Mouse (Mus musculus): Measurements from ENCODE around the gene Fat3. TPM values are rescaled to one million over a fixed set of nuclear protein-coding genes. Genes with fewer than 3 reads are reported as not detected.
A peak's percentile ranks its signal among the peaks of the same experiment; 100 is the strongest.

Gene Fat3
- total RNA-seq, 4 experiments from 2014 or later, result 62.3 to 84.8 (median 70.5) TPM

DNA sequence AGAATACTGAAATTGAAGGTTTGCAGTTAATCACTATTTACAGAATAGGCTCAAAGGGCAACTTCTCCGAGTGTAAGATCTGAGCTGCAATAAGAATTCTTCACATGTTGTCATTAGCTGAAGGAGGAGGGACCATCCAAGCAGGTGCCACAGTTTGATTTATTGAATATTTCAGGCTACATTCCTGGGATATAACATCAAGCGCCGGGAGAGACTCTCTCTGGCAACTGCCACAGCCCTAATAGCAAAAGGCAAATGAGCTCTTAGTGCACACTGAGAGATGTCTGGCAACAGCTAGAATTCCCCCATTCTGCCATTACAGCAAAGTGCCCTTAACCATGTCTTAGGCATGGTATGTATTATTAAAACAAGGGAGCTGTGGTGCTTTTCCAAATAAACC is 61.1 kb downstream of the Fat3 start:
- DNase-seq (ENCODE audit: low spot score in 2 of 2), result no peak

DNA sequence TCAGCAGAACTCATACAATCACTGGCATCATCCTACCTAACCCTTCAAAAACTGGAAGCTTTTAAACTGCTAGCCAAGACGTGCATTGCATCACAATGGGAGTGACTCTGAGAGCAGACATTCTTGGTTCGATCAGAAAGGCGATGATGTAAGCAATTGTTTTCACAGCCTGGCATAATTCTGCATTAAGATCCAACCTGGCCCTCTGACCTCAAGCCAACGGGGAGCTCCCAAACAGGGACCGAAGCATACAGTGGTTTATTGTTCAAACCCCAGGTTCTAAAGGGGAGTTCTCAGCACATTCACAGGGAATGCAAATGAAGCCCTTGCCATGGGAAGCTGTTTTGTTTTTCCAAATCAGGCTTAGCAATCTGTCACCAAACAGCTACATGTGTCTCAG is 63.3 kb downstream of the Fat3 start:
- no peak for DNase-seq (ENCODE audit: low spot score in 2 of 2)

DNA sequence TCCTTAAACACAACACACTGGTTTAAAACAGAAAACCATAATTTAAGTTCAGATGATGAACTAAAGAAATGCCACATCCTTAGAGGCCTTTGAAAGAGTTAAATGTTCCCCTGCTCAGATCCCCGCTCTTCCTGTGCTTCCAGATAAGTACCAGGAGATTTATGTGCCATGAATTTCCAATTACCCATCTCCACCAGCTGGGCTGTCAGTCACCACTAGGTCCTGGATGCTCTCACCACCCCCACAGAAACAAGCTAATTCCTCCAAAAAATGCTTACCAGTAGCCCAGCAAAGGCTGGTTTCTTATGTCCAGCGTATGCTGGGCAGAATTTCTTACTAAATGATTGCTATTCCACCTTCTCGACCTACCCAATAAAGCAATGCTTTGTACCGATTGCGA is 72.5 kb downstream of the Fat3 start:
- no peak for DNase-seq (ENCODE audit: low spot score in 2 of 2)

DNA sequence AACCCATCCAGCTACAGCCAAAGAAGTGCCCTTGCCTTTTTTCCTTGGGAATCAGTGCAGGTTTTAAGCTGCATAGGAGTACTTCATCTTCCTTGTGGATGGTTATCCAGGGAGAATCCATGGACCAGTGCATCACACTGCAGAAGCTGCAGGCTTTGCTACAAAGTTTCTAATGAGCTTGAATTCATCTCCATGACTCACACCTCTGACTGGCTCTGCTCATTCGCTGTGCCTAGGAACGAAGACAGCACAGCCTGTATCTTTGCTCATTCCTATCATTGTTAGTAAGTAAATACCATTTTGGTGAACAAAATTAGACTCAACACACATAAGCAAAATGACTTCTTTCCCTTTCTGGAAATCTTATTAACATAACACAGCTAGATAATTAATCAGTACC is 78.4 kb downstream of the Fat3 start:
- no peak for DNase-seq (ENCODE audit: low spot score in 2 of 2)

DNA sequence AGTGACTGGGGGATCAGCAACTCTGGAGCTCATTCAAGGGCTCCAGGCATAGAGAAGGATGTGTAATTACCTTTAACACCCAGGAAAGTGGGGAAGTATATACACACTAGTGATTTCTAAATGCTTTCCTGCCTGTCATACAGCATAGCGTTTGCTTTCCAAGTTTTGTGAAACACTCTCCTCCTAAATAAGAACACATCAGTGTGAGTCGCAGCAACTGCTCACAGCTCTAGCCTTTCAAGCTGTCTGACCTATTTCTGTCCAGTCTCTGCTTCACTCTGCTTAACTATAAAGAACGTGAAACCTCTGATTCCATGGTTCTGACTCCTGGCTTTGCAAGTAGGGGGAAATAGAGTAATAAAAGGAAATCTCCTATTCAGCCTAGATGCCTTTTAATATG is 98.3 kb downstream of the Fat3 start:
- DNase-seq (ENCODE audit: low spot score in 2 of 2), result no peak

DNA sequence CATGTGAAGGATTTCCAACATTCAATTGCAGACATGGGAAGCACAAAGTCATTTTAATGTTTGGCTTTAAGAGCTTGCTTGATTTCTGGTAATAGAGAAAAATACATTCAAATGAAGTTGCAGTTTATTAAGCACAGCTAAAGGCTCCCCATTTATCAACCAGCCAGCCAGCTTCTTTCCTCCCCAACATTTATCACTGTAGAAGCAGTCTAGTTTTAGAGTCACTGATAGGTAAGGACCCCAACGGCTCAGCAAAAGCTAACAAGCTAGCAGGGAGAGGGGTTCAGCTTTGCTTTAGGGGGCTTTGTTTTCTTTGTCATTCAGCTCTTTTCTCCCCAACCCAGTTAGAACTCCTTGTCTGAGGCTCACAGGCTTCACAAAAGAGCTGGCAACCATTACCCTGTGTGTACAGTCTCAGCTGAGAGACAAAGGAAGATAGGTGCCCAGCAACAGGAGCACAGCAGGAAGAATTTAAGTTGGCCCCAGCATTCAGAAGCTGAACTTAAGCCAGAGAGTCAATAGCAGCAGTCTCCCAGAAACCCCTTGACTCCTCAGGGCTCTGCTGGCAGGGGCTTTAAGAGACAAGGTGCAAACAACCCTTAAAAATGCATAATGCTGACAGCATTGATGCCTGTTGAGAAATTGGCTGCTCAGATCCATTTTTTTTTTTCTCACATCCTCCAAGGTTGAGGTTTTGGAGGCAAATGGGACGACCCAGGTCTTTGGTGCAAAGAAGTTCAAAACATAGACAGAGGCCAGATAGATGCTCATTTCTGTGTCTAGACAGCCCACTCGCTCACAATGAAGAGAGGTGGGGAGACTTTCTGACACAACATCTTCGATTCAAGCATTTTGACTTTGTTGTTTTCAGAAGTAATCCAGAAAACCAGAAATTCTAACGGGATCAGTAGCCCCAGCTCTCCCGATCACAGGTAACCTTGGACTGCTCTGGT is 102.1 kb downstream of the Fat3 start:
- DNase-seq (ENCODE audit: low spot score in 2 of 2), result peak in 1 of 2 experiments; percentile 13

DNA sequence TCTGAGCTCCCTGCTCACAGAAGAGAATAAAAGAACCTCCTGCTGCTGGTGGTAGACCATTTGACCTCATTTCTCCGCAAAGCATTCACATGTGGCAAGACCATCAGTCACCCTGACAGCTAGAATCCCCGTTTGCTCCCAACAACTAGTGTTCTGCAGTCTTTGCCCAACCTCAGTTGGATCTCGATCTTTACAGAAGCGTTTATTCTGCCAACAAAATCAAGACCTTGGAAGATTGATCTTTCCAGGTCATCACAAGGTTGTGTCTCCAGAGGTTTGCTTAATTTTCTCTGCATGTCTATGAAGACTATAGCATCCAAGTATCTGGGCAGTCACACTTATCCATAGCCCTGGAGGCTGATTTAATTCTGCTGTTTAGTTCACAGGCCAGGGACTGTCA is 111.9 kb downstream of the Fat3 start:
- DNase-seq (ENCODE audit: low spot score in 2 of 2), result no peak

DNA sequence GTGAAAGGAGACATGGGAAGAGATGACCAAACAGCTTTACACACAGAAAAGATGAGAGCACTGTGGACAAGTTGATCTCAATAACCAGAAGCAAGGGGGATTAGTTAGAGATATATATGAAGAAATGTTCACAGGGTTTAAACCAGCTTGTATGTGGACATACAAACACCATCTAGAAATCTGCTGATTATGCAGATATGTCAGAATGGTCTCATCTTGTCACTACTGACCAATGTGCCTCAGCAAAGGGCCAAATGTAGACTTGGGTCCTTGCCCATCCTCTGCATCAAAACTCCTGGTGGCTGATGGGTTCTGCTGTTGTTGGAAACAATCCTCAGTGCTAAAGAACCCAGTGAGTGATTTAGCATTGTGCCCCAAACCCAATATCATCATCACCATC is 113.6 kb downstream of the Fat3 start:
- no peak for DNase-seq (ENCODE audit: low spot score in 2 of 2)

DNA sequence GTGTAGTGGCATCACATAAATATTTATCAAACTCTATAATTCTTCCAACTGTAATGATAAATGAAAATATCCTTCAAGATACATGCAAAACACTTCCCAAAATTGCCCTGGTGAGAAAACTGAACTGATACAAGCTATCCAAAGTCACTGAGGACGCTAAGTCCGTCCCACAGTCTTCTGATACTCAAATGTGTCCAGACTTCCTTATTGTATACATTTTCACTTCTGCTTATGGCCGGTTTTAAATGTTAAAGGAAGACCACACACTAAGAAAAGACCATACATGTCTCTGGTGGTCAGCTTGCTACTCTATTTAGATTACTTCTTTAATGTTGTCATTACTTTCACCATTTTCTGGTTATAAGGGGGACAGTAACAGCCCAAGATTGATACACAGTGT is 137.4 kb downstream of the Fat3 start:
- DNase-seq (ENCODE audit: low spot score in 2 of 2), result no peak

DNA sequence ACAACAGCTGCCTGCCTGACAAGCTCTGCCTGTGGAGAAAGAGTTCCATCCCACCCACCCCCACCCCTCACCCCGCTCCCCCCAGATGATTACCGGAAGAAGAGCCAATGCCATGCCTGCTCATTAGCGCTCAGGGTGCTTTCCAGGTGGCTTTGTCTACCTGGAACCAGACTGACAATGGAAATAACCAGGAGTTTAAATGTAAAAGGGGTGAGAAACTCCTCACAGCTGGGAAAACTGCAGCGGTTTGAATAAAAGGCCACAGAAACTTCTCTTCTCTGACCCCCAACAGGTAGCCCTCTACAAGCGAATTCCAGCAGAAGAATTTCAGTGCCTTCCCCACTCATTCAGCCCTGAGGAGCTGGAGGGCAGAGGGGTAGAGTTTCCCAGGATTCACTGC is 139.3 kb downstream of the Fat3 start:
- DNase-seq (ENCODE audit: low spot score in 2 of 2), result no peak

DNA sequence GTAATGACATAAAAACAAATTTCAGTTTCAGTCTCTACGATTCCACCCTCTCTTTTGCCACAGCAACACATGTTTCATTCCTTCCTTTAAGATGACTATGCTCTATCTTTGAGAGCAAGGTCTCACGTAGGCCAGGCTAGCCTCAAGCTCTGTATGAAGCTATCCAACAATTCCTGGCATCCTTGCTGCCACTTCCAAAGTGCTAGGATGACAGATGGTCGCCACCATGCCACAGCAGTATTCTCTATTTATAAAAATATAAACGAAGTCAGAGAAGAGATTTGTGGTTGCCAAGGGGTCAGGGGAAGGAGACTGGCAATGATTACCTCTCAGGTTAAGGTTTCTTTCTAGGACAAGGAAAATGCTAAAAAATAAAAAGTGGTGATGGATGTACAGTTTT is 144.4 kb downstream of the Fat3 start:
- no peak for DNase-seq (ENCODE audit: low spot score in 2 of 2)

DNA sequence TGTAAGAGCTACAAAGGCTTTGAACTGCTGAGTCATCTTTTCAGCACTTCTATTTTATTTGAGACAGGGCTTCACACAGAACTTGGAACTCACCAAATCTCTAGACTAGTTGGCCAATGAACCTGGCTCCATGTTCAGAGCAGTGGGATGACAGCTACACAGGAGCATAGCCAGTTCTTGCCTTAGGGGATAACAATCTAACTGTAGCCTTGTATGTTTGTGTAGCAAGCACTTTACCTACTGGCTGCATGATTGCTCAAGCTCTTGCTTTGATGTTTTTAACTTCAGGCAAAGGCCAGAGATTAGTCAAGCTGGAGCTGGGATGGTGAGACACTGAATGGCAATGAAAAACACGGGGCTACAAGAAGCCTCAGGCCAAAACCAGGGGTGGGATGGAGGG is 146.2 kb downstream of the Fat3 start:
- DNase-seq (ENCODE audit: low spot score in 2 of 2), result no peak

DNA sequence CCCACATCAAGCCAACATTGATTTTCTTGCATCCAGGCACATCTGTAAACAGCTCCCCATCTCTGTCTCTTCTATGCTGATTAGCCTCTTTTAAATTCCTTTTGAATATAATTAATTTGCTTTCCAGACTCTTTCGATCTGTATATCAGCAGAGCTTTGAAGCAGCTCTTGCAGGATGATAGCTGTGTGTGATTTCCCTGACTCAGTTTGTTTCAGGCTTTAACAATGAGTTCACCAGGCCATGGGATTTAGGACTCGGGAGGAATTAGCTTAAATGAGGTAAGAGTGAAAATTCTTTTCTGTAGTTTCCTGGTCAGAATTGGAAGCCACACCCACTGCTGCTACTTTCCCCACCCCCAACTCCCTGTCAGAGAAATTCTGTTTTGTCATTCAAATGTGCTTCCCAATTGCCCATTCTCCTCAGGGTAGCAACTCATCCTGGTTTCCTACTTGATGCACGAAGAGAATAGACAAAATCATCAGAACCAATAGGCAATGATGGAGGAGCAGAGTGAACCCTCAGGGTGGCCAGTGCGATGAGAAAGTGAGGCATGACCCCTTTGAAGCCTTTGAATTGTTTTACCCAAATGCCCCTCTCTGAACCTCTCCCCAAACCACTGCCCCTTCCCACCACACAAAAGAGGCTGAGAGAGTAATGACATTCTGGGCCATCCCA is 147.9 kb downstream of the Fat3 start:
- no peak for DNase-seq (ENCODE audit: low spot score in 2 of 2)

DNA sequence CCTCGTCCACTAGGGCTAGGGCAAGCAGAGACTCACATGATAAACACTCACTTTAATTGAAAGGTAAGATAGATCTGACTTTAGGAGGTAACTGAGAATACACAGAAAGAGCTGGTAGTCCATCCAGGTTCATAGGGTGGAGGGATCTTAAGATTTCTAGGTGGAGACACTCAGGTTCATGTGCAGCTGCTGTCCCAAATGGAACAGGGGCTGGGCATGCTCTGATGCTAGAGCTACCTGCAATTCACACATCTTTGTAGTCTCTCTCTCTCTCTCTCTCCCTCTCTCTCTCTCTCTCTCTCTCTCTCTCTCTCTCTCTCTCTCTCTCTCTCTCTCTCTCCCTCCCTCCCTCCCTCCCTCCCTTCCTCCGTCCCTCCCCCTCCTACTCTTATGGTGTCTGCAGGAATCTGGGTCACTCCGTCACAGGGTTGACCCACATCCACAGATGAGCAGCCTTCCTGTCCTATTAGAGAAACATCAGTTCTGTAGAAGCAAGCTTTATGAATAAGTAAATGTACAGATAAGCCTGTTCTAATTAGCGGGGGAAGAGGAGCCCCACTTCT is 148.5 kb downstream of the Fat3 start:
- DNase-seq (ENCODE audit: low spot score in 2 of 2), result no peak

DNA sequence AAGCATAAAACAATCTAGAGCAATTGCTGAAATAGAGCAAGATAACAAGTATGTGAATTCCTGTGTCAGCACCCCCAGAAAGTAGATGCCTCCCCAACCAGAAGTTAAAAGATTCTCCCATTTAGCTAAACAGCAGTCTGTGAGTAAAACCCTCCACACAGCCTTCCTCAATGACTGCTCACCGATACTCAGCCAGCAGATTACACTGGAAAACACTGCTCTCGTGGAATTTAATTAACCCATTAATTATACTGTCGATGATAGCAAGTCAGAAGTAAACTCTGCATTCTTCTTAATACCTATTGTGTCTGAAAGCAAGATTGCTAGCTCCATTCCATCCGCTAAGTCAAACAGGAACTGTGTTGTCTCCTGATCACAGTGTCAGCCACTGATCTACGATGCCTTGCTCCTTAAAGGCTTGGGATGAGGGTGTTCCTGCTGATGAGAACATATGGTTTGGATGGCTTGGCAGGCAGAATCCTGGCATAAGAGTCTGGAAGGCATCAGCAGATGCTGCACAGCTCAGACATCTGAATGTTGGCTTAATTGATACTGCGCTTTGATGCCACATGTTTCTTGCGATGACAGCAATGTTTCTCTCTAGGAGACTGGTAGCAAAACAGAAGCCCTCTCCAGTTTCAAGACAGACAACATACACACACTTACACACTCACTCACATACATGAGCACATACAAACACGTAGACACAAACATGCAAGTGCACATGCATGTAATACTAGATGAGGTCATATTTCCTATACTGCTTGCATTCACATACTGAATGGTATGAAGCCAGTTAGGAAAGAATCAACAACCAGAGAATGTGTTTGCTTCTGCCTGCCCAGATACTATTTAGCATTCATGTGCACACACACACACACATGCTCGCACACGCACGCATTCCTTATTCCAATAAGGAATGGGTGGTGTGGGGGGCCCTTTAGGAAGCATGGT is 155.9 kb downstream of the Fat3 start:
- peak in 1 of 2 experiments; percentile 31 for DNase-seq (ENCODE audit: low spot score in 2 of 2)

DNA sequence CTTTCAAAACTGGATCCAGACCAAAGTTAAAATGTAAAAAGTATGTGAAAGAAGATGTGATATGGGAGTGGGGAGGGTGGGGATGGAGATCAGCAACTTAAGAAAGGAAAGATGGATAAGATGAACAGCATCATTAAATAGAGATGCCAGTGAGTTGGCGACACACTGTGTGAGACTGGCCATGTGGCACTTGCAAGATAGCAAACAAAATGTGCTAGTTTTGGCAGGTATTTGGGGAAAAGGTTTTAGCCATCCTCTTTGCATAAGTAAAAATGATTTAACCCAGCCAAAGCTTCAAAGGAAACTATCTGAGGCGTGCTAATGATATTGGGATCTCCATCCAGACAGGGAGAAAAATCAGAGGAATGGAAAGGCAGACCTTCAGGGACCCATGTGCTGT is 157.9 kb downstream of the Fat3 start:
- no peak for DNase-seq (ENCODE audit: low spot score in 2 of 2)

DNA sequence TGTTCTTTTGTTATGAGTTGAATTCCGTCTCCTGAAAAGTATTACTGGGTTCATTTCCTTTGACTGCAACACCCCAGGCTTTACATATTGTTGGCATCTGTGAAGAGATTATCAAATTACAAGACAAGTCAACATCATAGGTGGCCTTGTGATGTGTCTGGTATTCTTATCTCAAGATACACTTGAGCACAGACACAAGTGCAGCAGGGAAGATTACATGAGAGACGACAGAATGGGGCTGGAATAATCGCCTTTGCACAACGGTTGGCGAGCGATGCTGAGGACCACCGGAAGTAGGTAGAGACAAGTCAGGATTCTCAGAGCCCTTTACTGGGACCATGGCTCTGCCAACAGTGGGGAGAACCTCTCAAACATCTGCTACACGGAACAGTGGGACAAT is 158.5 kb downstream of the Fat3 start:
- no peak for DNase-seq (ENCODE audit: low spot score in 2 of 2)

DNA sequence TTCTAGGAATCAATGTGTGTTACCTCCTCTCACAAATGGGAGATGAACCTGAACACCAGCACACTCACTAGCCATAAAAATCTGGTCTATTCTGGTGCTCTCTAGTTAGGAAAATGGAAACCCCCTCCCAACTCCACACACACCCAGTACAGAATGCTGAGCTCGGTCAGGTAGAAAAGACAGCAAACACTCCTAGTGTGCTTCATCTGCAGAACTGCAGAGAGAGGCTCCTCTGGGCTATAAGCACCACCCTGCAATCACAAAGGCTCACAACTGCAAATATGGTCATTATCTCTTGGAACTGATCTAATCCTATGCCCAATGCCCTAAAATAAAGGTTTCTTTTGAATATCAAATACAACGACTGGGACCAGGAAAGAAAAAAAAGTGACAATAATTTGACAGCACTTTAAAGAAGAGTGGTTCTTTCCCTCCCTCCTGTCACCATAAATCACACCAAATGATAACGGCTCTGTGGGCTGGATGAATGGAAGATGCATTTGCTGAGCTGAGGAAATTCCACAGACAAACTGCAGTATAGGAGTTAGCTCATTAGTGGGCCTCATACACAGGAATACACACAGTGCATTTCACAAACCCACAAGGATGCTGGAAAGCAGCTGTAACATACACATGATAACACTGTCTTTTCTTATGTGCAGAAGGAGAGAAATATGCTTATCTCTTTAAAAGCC is 170.6 kb downstream of the Fat3 start:
- no peak for DNase-seq (ENCODE audit: low spot score in 2 of 2)

DNA sequence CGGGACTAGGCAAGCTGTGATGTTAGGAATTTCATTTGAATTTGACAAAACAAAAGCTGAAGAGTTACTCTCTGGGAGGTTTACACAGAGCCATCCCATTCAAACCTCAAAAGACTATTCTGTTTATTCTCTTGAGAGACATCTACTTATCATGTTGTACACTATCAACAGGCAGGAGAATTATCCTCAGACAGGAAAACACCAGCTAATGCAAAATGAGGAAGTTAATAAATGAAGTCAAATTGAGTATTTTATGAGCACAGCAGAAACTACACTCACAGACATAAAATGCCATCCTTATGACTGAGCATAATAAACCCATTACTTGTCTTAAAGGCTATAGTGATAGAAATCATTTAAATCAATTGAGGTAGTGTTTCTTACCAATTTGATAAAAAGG is 182.1 kb downstream of the Fat3 start:
- DNase-seq (ENCODE audit: low spot score in 2 of 2), result no peak

DNA sequence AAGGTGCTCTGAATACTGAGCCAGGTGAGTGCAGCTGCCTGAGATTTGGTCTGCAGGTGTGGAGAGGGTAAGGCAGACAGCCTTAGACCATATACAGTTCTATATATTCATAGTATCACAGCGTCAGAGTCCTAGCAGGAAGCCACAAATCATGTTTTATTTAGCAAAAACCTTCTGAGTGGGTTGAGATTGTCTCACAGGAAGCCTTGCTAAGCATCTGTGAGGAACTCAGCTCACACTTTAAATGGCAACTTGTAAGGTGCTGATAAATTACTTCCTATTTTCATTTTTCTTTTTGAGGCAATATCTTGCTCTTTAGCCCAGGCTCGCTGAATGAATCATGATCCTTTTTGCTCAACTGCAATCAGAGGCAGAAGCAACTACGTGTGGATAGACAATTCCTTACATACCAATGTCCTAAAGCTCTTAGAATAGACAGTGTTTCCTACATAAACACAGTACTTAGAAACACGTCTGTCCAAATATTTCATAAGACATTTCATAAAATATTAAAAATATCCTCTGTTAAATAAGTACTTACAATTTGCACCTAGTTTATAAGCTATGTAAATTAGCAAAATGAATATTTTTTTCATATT is 188.4 kb downstream of the Fat3 start:
- no peak for DNase-seq (ENCODE audit: low spot score in 2 of 2)

All from left cerebral cortex, adult 8-10 months (tissue).